Mouse (Mus musculus) lung, adult 2 months (tissue): ENCODE data around the gene BC048562.

Experiments used
- CTCF ChIP-seq: fragments of 200-500 bp; IDR thresholded peaks from 2 replicates; pipeline ENCODE4 v1.5.1; 2011; ENCODE audit warnings: mild to moderate bottlenecking, low read length, control low read depth; ENCODE audit not compliant: insufficient read depth
- POLR2A ChIP-seq: fragments of 200-500 bp; IDR thresholded peaks from 2 replicates; pipeline ENCODE4 v1.6.1; 2011; ENCODE audit warnings: low read depth, mild to moderate bottlenecking, control low read depth, low read length, borderline replicate concordance; ENCODE audit errors: extremely low read depth

- no peak for TF ChIP-seq POLR2A
- TF ChIP-seq CTCF = no peak
These were observed 58.6 kb downstream of the BC048562 start for GRCm38 (mm10) chr9:108494905-108495304.
